Mouse (Mus musculus): Measurements from ENCODE around the gene Ehmt1.

- TF ChIP-seq E2F4 (IDR thresholded peaks at IDR 0.05; ENCODE audit: insufficient read depth) (no peak), REST (IDR thresholded peaks at IDR 0.05; ENCODE audit: insufficient read depth, insufficient read length) (no peak), POLR2A (IDR thresholded peaks at IDR 0.05; ENCODE audit: insufficient read length, low read depth) (no peak), POLR2AphosphoS2 (IDR thresholded peaks at IDR 0.05; ENCODE audit: insufficient read length, low read depth) (no peak), SRF (IDR thresholded peaks at IDR 0.05; ENCODE audit: control insufficient read depth, insufficient read length, low read depth) (no peak), MYOG (IDR thresholded peaks at IDR 0.05; ENCODE audit: control insufficient read depth in 1 of 3, insufficient read depth in 1 of 3, insufficient read length in 2 of 3, low read depth in 2 of 3) (no peak), MAX (IDR thresholded peaks at IDR 0.05; ENCODE audit: low read depth) (no peak), TCF12 (IDR thresholded peaks at IDR 0.05; ENCODE audit: insufficient read depth, poor library complexity, severe bottlenecking) (no peak), USF1 (IDR thresholded peaks at IDR 0.05; ENCODE audit: low read depth) (no peak), CEBPB (IDR thresholded peaks at IDR 0.05; ENCODE audit: insufficient read depth, poor library complexity, severe bottlenecking) (no peak), MYOD1 (IDR thresholded peaks at IDR 0.05; ENCODE audit: control insufficient read depth in 1 of 3, insufficient read length in 2 of 3, low read depth in 2 of 3) (no peak)
Observed at GRCm38 (mm10) chr2:24888895-24889294, 30.5 kb downstream of the Ehmt1 start.

Data from myocyte (in vitro differentiated cells).